Mouse (Mus musculus): Measurements from ENCODE around the gene 4930415O20Rik.
A peak's percentile ranks its signal among the peaks of the same experiment; 100 is the strongest.

4930415O20Rik gene

GRCm38 (mm10) chr15:98607557-98607956, 36.8 kb downstream of the 4930415O20Rik start:
- peak; percentile 72 for DNase-seq

DNA sequence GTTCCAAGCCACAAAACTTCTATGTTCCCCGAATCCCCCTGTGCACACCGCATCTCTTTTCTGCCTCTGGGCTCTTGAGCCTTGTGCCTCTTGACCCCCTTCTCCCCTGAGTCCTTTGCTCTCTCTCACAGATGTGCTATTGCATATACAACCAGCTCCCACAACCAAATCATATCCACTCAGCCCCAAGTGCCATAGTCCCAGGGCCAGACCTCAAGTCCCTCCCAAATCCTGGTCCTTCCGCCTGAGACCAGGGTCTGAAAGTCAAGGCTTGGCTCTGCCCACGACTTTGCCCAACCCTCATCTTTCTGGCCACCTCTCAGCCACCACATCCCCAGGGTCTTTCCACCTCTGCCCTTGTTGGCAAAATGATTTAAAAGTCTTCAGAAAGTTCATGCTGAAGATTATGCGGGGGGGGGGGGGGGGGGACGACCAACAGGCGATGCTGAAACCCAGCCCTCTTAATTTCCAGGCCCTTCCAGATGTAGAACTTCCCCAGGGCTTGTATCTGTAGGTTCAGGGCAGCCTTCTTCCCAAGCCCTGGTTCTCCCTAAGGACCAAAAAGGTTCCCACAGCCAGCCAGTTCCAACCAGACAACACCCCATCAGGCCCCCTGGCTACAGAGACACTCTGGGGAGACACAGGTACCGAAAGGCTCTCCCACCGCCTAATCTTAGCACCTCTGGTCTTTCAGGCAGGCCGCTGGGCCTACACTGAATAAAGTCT, 37.4 kb downstream of the 4930415O20Rik start:
- peak; percentile 52 for DNase-seq

DNA sequence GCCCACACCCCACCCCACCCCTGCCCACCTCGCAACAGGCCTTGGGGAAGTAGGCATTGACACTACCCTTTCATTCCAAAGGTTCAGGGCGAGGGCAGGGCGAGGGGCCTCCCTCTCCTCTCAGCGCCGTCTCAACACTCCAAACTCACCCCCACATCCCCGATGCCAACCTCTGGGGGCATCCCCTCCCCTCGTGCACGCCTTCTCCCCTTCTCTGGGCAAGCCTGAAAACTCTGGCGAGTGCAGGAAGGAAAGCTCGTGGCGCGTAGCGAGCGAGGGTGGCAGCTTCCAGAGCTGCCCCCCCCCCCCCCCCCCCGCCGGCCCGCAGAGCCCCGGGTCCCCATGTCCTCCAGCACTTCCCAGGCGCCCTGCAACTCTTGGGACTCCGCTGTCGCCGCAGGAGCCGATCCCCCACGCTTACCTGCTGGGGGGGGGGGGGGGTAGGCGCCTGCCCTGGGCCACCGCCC, 38.0 kb downstream of the 4930415O20Rik start:
- no peak for DNase-seq

GRCm38 (mm10) chr15:98609331-98610130, 38.7 kb downstream of the 4930415O20Rik start, which contains the start of gene Adcy6:
TSS of gene Adcy6 (minus strand) at chr15:98610076.
- peak; percentile 88 for DNase-seq

DNA sequence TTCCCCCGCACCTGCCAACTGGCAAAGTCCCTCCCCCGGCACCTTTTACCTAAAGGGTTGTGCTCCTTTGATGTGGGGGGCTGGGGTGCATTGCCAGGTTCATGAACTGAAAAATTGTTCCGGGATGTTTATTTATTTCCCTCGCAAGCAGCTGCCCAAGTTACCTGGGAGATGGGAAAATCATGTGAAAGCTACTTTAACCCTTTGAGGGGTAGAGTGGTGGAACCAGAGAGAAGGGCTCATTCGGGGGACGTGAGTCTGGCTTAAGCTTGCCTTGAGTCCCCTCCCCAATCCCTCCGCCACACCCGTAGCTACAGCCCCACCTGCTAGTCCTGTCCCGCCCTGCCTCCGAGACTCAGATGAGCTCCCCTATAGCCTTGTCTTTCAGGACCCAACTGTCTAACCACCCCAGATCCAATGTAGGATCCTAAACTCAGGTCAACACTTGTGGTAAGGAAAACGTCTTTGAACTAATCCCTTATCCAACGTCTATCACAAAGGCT, 39.4 kb downstream of the 4930415O20Rik start:
- no peak for DNase-seq

DNA sequence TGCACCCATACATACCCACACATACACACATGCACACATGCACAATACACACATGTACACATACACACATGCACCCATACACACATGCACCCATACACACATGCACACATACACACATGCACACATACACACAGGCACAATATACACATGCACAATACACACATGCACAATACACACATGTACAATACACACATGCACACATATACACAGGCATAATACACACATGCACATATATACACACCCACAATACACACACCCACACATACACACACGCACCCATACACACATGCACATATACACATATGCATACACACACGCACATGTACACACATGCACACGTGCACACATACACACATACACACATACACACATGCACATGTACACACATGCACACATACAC, 41.4 kb downstream of the 4930415O20Rik start:
- DNase-seq = no peak

GRCm38 (mm10) chr15:98614551-98614950, 43.7 kb downstream of the 4930415O20Rik start:
- peak; percentile 72 for DNase-seq

GRCm38 (mm10) chr15:98614971-98615370, 44.2 kb downstream of the 4930415O20Rik start:
- DNase-seq = peak; percentile 55

GRCm38 (mm10) chr15:98615751-98616150, 44.9 kb downstream of the 4930415O20Rik start:
- no peak for DNase-seq

GRCm38 (mm10) chr15:98616362-98617175, 45.8 kb downstream of the 4930415O20Rik start:
- DNase-seq = peak; percentile 55

- peak; percentile 89 for DNase-seq
Measured at GRCm38 (mm10) chr15:98617176-98617537, 46.4 kb downstream of the 4930415O20Rik start.

GRCm38 (mm10) chr15:98622199-98622598, 51.4 kb downstream of the 4930415O20Rik start:
- peak; percentile 44 for DNase-seq

DNA sequence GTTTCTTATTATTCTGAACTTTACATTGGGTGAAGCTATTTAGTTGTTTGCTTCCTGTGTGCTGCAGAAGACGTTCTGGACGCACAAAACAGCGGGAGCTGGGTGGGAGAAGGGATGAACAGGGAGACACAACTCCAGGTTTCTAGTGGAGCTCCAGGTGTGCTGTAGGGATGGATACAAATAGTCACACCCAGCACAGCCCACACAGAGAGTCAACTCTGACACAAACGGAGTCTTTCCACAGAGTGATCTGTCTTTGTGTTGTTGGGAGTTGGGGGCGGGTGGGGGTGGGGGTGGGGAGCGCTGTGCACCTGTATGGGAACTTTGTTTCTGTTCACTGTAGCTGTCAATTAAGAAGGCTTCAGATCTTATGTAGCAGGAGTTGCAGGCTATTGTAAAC, 51.9 kb downstream of the 4930415O20Rik start:
- DNase-seq = no peak

DNA sequence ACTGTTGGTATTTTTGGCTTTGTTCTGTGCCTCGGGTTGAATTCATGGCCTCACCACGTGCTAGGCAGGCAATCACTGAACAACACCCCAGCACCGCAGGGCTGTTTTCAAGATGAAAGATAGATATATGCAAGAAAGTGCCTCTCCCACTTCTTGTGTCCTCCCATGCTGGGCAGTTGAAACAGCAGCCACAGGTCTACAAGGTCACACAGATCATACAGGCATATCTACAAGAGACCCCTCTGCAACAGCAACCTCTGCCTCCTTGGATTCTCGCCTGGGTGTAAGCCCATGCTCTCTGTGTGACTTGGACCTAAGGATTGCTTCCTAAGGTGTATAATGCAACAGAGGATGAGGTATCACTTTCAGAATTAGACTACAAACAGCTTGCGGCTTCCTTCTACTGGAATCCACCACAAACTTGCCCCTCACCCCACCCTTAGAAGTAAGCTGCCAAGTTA, 52.6 kb downstream of the 4930415O20Rik start:
- no peak for DNase-seq

DNA sequence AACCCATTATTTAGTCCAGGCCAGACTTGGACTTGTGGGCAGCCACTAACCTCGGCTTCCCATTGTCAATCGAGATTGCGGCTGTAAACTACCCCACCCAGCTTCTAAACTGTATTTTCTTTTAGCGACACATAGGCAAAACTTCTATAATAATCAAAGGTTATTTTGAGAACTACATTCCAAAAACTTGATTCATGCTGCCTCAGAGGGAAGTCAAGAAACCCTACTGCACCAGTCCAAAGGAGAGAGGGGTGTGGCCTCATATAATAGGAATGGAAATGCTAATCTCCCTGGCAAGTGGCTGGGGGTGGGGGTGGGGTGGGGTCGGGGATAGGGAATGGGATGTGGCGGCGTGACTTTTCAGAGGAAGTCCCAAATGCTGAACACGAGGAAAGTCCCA, 55.3 kb downstream of the 4930415O20Rik start:
- no peak for DNase-seq

GRCm38 (mm10) chr15:98626487-98627212, 55.8 kb downstream of the 4930415O20Rik start:
- DNase-seq = no peak

DNA sequence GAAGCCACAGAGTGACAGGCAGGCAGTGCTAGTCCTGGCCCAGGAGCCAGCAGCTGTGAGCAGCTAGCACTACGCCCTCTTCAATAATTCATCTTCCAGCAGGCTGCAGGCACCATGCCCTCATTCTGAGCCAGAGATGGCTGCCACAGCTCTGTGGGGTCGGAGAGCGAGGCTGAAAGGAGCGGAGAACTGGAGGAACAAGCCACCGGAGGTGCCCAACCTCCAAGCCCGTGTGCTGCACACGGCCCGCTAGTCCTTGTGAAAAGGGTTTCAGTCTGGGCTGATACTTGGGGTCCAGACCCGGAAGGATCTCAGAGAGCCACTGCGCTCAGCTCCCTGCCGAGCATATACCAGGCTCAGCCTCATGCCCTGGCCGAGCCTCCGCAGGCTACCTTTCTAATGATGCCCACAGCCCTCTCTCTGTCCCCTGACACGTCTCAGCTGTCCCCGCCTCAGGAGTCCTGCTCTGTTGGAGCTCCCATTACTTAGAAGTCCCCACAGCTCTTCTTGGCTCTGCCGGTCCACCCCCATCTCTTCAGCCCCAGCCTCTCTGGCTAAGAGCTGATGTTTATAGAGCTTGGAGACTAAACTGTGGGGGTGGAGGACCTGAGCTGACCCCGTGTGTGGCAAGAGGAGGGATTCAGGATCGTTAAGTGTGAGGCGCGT, 57.9 kb downstream of the 4930415O20Rik start:
- DNase-seq = no peak

GRCm38 (mm10) chr15:98629464-98629863, 58.7 kb downstream of the 4930415O20Rik start:
- no peak for DNase-seq

DNA sequence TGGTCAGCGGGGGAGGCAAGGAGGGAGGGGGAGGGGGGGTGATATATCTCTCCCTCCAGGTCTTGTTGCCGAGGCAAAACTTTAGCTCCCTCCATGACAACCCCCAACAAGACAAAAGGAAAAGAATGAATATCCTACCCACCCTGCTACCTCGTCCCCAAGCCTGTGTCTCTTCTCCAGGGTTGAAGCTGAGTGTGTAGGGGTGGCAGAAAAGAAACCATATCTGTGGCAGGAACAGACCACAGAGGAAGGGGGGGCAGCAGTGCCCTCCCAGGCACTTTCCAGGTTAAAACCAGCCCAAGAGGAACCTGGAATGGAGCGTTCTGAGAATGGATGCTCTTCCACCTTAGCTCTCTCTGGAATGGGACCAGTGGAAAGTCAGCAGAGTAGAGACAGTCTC, 59.7 kb downstream of the 4930415O20Rik start, which contains the start of gene Cacnb3:
Cacnb3 (plus strand) TSS at position 301 of the 400 bp plus-strand sequence.
- no peak for DNase-seq

DNA sequence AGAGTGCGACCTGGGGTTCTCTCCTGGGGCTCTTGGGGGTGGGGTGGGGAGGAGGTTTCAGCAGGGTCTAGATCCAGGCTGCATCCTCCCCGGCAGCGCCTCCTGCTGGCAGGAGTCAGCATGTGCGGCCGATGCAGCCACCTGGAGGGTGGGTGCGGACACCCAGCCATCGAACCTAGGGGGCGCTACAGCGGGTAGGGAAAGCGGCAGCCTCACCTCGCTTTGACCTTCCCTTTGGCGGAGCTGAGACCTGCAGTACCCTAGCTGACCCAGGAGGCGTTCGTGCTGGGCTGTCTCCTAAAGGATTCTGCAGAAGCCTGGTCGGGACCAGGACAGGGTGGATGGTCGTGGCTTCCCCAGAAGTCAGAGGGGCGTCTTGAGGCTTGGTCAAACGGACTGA, 60.7 kb downstream of the 4930415O20Rik start:
- peak; percentile 71 for DNase-seq

DNA sequence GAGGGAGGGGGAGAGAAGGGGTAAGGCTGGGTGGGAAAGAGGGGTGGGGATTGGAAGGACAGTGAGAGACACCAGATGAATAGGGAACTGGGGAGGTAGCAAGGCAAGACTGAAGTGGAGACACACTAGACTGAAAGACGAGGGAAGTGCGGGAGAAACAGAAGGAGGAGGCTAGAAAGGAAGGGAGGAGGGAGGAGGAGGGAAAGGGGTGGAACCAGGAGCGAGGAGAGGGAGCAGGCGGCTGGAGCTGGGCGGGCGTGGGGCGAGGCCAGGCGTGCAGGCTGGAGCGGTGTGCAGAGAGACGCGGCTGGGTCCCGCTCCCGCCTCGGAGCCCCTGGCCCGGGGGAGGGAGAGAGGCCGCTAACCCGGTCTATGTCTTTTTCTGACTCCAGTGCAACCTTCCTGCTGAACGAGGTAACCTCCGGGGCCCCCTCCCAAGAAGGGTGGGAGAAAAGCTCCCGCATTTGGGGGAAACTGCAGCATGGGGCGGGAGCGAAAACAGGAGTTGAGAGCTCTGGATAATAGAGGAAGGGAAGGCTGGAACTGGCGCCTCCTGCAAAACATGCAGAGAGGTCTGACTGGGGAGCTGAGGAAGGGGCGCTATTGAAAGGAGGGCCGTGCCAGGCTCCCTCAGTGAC, 61.4 kb downstream of the 4930415O20Rik start:
- peak; percentile 64 for DNase-seq

All from kidney, adult 18-20 months (tissue).